Mouse (Mus musculus) adrenal gland, adult 8-10 months (tissue): ENCODE results near the gene Paics. TPM values are rescaled to one million over a fixed set of nuclear protein-coding genes. Genes with fewer than 3 reads are reported as not detected.
A peak's percentile ranks its signal among the peaks of the same experiment; 100 is the strongest.
"Not testable (repeated sequence)": the region's sequence is repeated elsewhere in the genome, so short reads cannot be mapped to it uniquely, and the experiment has no call there.

Experiments
- DNase-seq: peaks from one replicate; pipeline ENCODE4 v3.0.0; 2022
- total RNA-seq, 4 experiments: library from RNA; stranded (reverse); gene quantifications; 2 replicates each; pipeline ENCODE4 v1.2.4; 2022

The Paics gene
- 100 to 1,000 TPM; 160 to 214 (median 189) TPM for total RNA-seq

GRCm38 (mm10) chr5:76951106-76952027, at the start of gene Paics, which contains the start of gene Ppat:
TSS of gene Paics (plus strand) at chr5:76951307.
TSS of gene Ppat (minus strand) at chr5:76951578.
- peak; percentile 98 for DNase-seq

GRCm38 (mm10) chr5:76902131-76902530, 49.0 kb upstream of the Paics start:
- DNase-seq, result no peak

- no peak for DNase-seq
Measured at GRCm38 (mm10) chr5:76904713-76905404, 46.2 kb upstream of the Paics start.

GRCm38 (mm10) chr5:76905405-76906154, 45.5 kb upstream of the Paics start, which contains the start of gene Aasdh:
TSS of gene Aasdh (minus strand) at chr5:76905514.
- peak; percentile 91 for DNase-seq

- no peak for DNase-seq
Measured at GRCm38 (mm10) chr5:76906155-76906499, 45.0 kb upstream of the Paics start.

GRCm38 (mm10) chr5:76910807-76911206, 40.3 kb upstream of the Paics start:
- DNase-seq, result no peak

GRCm38 (mm10) chr5:76912522-76912921, 38.6 kb upstream of the Paics start:
- not testable (repeated sequence) for DNase-seq

GRCm38 (mm10) chr5:76922833-76923232, 28.3 kb upstream of the Paics start:
- DNase-seq, result no peak

- DNase-seq, result peak; percentile 46
Measured at GRCm38 (mm10) chr5:76923428-76923827, 27.7 kb upstream of the Paics start.

GRCm38 (mm10) chr5:76924296-76924695, 26.8 kb upstream of the Paics start:
- DNase-seq, result no peak

- no peak for DNase-seq
Measured at GRCm38 (mm10) chr5:76928124-76928832, 22.8 kb upstream of the Paics start.

- no peak for DNase-seq
Measured at GRCm38 (mm10) chr5:76929180-76929877, 21.8 kb upstream of the Paics start.

- no peak for DNase-seq
Measured at GRCm38 (mm10) chr5:76939717-76940116, 11.4 kb upstream of the Paics start.

GRCm38 (mm10) chr5:76941975-76942374, 9.1 kb upstream of the Paics start:
- no peak for DNase-seq

- no peak for DNase-seq
Measured at GRCm38 (mm10) chr5:76942505-76942904, 8.6 kb upstream of the Paics start.

- DNase-seq, result no peak
Measured at GRCm38 (mm10) chr5:76944965-76945677, 6.0 kb upstream of the Paics start.

GRCm38 (mm10) chr5:76945678-76946033, 5.5 kb upstream of the Paics start:
- DNase-seq, result no peak

- no peak for DNase-seq
Measured at GRCm38 (mm10) chr5:76947142-76947541, 4.0 kb upstream of the Paics start.

- DNase-seq, result no peak
Measured at GRCm38 (mm10) chr5:76947758-76948157, 3.3 kb upstream of the Paics start.

- DNase-seq, result no peak
Measured at GRCm38 (mm10) chr5:76950343-76951105, 583 bp upstream of the Paics start.
